Mouse (Mus musculus) heart, postnatal 0 days (tissue): Measurements from ENCODE around the gene Cdc42. TPM values are rescaled to one million over a fixed set of nuclear protein-coding genes. Genes with fewer than 3 reads are reported as not detected.

Experiments
- ATAC-seq: fragments of 200-750 bp; cut with Nextera tagmentation; 2 replicates; pipeline ENCODE4 v1.8.0; 2017; ENCODE audit warnings: low read depth, moderate number of reproducible peaks, moderate library complexity; ENCODE audit not compliant: insufficient read depth
- DNase-seq: peaks from one replicate; pipeline ENCODE4 v3.0.0-alpha.2; 2016; ENCODE audit warnings: low spot score
- H3K27ac ChIP-seq: fragments of 300-500 bp; sonication (generic); 2 replicates; pipeline ENCODE4 v1.5.1; 2014; ENCODE audit warnings: low read depth, mild to moderate bottlenecking
- H3K27me3 ChIP-seq: fragments of 300-500 bp; sonication (generic); 2 replicates; pipeline ENCODE4 v1.6.1; 2014; ENCODE audit warnings: low read length, mixed read lengths; ENCODE audit not compliant: control insufficient read depth, insufficient read depth
- H3K36me3 ChIP-seq: fragments of 300-500 bp; sonication (generic); replicated peaks from 2 replicates; pipeline ENCODE4 v1.6.1; 2014; ENCODE audit warnings: low read length, mixed read lengths; ENCODE audit not compliant: control insufficient read depth, insufficient read depth
- H3K4me1 ChIP-seq: fragments of 300-500 bp; sonication (generic); 2 replicates; pipeline ENCODE4 v1.6.1; 2014; ENCODE audit warnings: antibody characterized with exemption; ENCODE audit not compliant: control insufficient read depth, insufficient read depth
- H3K4me2 ChIP-seq: fragments of 300-500 bp; sonication (generic); 2 replicates; pipeline ENCODE4 v1.6.1; 2014; ENCODE audit warnings: low read depth, mild to moderate bottlenecking, low read length, moderate library complexity
- H3K4me3 ChIP-seq: fragments of 300-500 bp; sonication (generic); 2 replicates; pipeline ENCODE4 v1.5.1; 2014; ENCODE audit warnings: low read depth, low read length
- H3K9ac ChIP-seq: fragments of 300-500 bp; sonication (generic); replicated peaks from 2 replicates; pipeline ENCODE4 v1.6.1; 2014; ENCODE audit warnings: low read depth, low read length, mixed read lengths
- H3K9me3 ChIP-seq: fragments of 300-500 bp; sonication (generic); replicated peaks from 2 replicates; pipeline ENCODE4 v1.6.1; 2016; ENCODE audit warnings: low read length; ENCODE audit not compliant: control insufficient read depth
- CTCF ChIP-seq: IDR thresholded peaks from 2 replicates; pipeline ENCODE4 v1.5.1; 2016; ENCODE audit warnings: antibody characterized with exemption, control low read depth, low read depth
- EP300 ChIP-seq: IDR thresholded peaks from 2 replicates; pipeline ENCODE4 v1.6.1; 2016; ENCODE audit warnings: antibody characterized with exemption, low read depth
- WGBS: fragments of 180-500 bp; shearing (Covaris S2); extraction: QIAGEN DNeasy Blood & Tissue Kit; methylation state at CpG from one replicate; pipeline ENCODE4 v1.1.7; 2014; 5-methylcytosine and 5-hydroxymethylcytosine counted together
- polyA plus RNA-seq: library from polyadenylated mRNA; unstranded; fragments of >200 nt; fragmentation: Nextera tagmentation; extraction: Ambion mirVana; gene quantifications from 2 replicates; pipeline ENCODE4 v1.2.1, GENCODE M21; 2015
- total RNA-seq: library from RNA; depleted of rRNA; stranded (reverse); fragments of >200 nt; gene quantifications from 2 replicates; pipeline ENCODE4 v1.2.3, GENCODE M21; 2014; ENCODE audit warnings: low replicate concordance

Cdc42 gene
- total and polyA plus RNA-seq, 2 experiments from 2014 or later, result 295 to 397 TPM

DNA sequence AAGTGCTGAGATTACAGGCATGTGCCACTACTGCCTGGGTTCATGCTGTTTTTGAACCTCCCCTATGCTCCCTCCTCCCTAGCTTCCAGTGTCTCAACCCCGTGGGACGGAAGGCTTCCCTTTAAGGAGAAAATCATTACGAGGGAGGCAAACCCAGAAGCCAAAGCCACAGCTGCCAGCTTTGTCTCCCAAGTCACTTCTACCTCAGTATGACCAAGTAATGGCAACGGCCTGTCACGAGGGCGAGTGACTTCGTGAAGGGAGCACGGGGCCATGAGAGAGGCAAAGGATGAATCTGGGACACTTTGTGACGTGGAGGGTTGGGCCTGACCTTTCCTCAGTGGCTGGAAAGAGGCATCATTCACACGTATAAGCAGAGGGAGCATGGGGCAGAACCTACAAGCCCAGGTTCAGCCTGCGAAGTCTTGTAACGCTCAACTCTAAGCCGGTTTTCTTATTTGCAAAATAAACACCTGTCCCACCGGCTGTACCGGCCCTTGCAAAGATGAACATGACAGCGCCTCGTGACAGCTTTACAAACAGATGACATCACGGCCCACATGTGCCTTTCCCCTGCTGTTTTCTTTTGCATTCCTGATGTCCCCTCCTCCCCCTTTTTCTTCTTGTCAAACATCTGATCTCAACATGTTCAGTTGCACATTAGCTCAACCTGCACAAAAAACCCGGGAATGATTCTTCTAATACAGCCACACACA, 50.4 kb downstream of the Cdc42 start:
- Histone ChIP-seq H3K9me3 (no peaks in the 10 kb centered on the region), H3K4me3 (no peak overlapping the region), H3K4me1 (no peaks in the 10 kb centered on the region), H3K27me3 (no peaks in the 10 kb centered on the region), H3K9ac (no peak overlapping the region), H3K4me2 (no peak overlapping the region), H3K36me3 (no peaks in the 10 kb centered on the region), H3K27ac (no peak overlapping the region)
- ATAC-seq (no peak), DNase-seq (no peak)
- 83% methylated on average over 19 of the region's 19 CpGs for WGBS
- TF ChIP-seq EP300 (no peak), CTCF (no peak)

- WGBS, result 70% methylated on average over 8 of the region's 8 CpGs
- DNase-seq (no peak), ATAC-seq (no peak)
- Histone ChIP-seq H3K27me3 (no peaks in the 10 kb centered on the region), H3K9ac (0 out of 2 replicates have a peak overlapping the region, but pooled peaks have one; percentile 2), H3K4me1 (no peaks in the 10 kb centered on the region), H3K4me3 (no peak overlapping the region), H3K4me2 (no peak overlapping the region), H3K9me3 (no peaks in the 10 kb centered on the region), H3K27ac (0 out of 2 replicates have a peak overlapping the region, but pooled peaks have one; percentile 9), H3K36me3 (no peaks in the 10 kb centered on the region)
- TF ChIP-seq EP300, result no peak
- no peak for TF ChIP-seq CTCF
These were observed 51.0 kb downstream of the Cdc42 start for GRCm38 (mm10) chr4:137306577-137306888.

- no peak for TF ChIP-seq EP300
- TF ChIP-seq CTCF, result no peak
These were observed 51.5 kb downstream of the Cdc42 start for GRCm38 (mm10) chr4:137305831-137306576.

DNA sequence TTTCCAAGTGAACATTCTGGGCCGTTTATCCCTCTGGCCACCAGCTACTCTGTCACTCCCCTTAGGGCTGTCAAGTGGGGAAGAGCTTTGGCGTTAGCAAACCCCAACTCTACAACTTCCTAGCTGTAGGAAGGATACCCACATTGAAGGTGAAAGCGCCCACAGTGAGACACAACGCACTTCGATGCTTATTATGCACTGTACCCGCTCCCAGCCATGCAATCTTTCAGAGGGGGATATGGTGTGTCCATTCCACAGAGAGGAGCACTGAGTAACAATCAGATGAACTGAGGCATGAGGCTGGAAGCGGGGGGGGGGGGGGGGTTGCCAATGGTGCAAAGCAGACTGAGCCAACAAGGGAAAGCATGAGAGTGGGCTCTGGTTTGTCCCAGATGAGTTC, 52.5 kb downstream of the Cdc42 start:
- no peak for ATAC-seq
- Histone ChIP-seq H3K9me3 (no peaks in the 10 kb centered on the region), H3K36me3 (no peaks in the 10 kb centered on the region), H3K9ac (no peak overlapping the region), H3K4me3 (no peak overlapping the region), H3K27ac (no peak overlapping the region), H3K4me2 (no peak overlapping the region), H3K4me1 (no peaks in the 10 kb centered on the region), H3K27me3 (no peaks in the 10 kb centered on the region)
- no peak for TF ChIP-seq EP300
- no peak for TF ChIP-seq CTCF
- DNase-seq, result no peak
- 82% methylated on average over 7 of the region's 7 CpGs for WGBS

More at GRCm38 (mm10) chr4:137305831-137306576, 51.5 kb downstream of the Cdc42 start:
- Histone ChIP-seq H3K4me2 (no peak overlapping the region), H3K4me3 (no peak overlapping the region), H3K27me3 (no peaks in the 10 kb centered on the region), H3K4me1 (no peaks in the 10 kb centered on the region), H3K9me3 (no peaks in the 10 kb centered on the region), H3K27ac (0 out of 2 replicates have a peak overlapping the region, but pooled peaks have one; percentile 9), H3K9ac (0 out of 2 replicates have a peak overlapping the region, but pooled peaks have one; percentile 2), H3K36me3 (no peaks in the 10 kb centered on the region)
- DNase-seq (no peak), ATAC-seq (no peak)
- 63% methylated on average over 13 of the region's 13 CpGs for WGBS

DNA sequence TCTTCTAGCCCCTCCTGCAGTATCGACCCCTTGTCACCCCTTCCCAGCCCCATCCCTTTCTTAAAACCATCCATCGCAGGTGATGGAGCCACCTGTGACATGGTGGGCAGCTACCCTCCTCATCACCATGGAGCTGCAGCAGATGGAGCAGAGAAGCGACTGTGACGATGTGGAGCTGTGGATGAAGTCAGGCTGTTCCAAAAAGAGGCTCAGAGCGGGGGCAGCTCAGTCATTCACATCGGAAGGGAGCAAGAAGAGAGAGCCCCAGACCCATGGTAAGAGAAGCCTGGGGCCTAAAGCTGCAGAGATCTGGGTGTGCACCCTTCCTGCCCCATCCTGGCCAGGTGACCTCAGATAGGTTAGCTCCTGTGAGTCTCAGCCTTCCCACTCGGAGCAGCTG, 53.4 kb downstream of the Cdc42 start:
- H3K27ac ChIP-seq, result no peak overlapping the region
- DNase-seq, result no peak
- no peak for ATAC-seq
- 89% methylated on average over 7 of the region's 7 CpGs for WGBS
- H3K9ac ChIP-seq, result no peak overlapping the region
- H3K27me3 ChIP-seq, result no peaks in the 10 kb centered on the region
- no peak for TF ChIP-seq EP300
- no peak for TF ChIP-seq CTCF
- H3K4me2 ChIP-seq, result no peak overlapping the region
- H3K4me3 ChIP-seq, result no peak overlapping the region
- no peaks in the 10 kb centered on the region for H3K9me3 ChIP-seq
- no peaks in the 10 kb centered on the region for H3K4me1 ChIP-seq
- no peaks in the 10 kb centered on the region for H3K36me3 ChIP-seq
